In the genomic region with DNA sequence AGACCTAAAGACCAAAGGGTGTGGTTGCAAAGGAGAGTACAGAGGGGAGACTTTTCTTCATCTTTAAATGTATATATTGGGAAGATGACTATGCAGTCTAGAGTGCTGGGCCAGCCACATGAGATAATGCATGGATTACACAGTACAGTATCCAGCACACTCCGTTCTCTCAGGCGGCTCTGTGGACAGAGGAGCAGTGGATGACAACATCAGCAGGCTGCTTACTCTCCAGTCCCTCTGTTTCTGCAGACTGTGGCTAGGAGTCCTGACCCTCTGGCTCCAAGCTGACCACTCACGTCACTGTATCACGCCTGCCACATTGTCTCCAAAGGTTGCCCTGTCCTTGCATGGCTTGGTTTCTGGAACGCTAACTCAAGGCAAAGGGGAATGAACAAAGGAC, we compare ENCODE assay signal across 17 mouse cellular contexts.
DNase-seq lines count a peak whose midpoint lies in the region; ATAC-seq and TF ChIP-seq lines count a peak whose summit lies in the region.
"Had no signal": no experiment of that assay in that cellular context is flagged by ENCODE, and none has a peak within 500 bp of the region (broad histone marks: within the 10 kb centered on the region; RNA-seq: fewer than 3 reads in every experiment).

No protein-coding gene starts in this region.

- no peak; the same call in 1 of the 2 replicates for ATAC-seq in heart, embryonic 12.5 days (ENCODE audit: insufficient number of reproducible peaks, low FRiP score)
- ATAC-seq in lung, embryonic 16.5 days (ENCODE audit: low read depth) = peak; percentile 60; the same call in 1 of the 2 replicates
- no peak for ATAC-seq in embryonic facial prominence, embryonic 15.5 days (ENCODE audit: insufficient number of reproducible peaks, low FRiP score, low TSS enrichment, low read depth)
- peak; percentile 53; the same call in 1 of the 2 replicates for ATAC-seq in stomach, embryonic 16.5 days (ENCODE audit: insufficient read depth, low FRiP score)
- ATAC-seq: activated CD4-positive, CD25-positive, alpha-beta regulatory T cell, adult 4 months; forebrain, embryonic 16.5 days; hindbrain, embryonic 16.5 days; midbrain, embryonic 15.5 days had no signal

- H3K36me3 ChIP-seq in heart, adult 2 months (ENCODE audit: control insufficient read depth, insufficient read depth, low read length) = no peaks in the 10 kb centered on the region
- no peaks in the 10 kb centered on the region for H3K36me3 ChIP-seq in heart, embryonic 12.5 days
- no peaks in the 10 kb centered on the region for H3K36me3 ChIP-seq in lung, embryonic 16.5 days (ENCODE audit: control insufficient read depth, insufficient read depth, low read length)
- H3K36me3 ChIP-seq in embryonic facial prominence, embryonic 15.5 days = no peaks in the 10 kb centered on the region
- H3K36me3 ChIP-seq in stomach, embryonic 16.5 days (ENCODE audit: control insufficient read depth, insufficient read depth, low read length) = no peaks in the 10 kb centered on the region
- H3K36me3 ChIP-seq: midbrain, embryonic 15.5 days had no signal

- no peak for DNase-seq in heart, adult 2 months
- no peak for DNase-seq in lung, postnatal 36 days
- DNase-seq in yolk sac, embryonic 10.5 days (ENCODE audit: low spot score) = no peak
- DNase-seq: cerebellum, postnatal 36 days; gastrocnemius, postnatal 14 days; kidney, postnatal 36 days; layer of hippocampus, postnatal 36 days; lung, postnatal 4 days; right cerebral cortex, postnatal 14 days had no signal

- peaks cover 9% of the 10 kb centered on the region for H3K4me1 ChIP-seq in heart, adult 2 months (ENCODE audit: control insufficient read depth, insufficient read depth, low read length)
- peaks cover 56% of the 10 kb centered on the region for H3K4me1 ChIP-seq in heart, embryonic 12.5 days (replicated peaks)
- H3K4me1 ChIP-seq in lung, embryonic 16.5 days (replicated peaks; ENCODE audit: control insufficient read depth, insufficient read depth, low read length) = peaks cover 8% of the 10 kb centered on the region; the same call in 1 of the 2 replicates
- H3K4me1 ChIP-seq in embryonic facial prominence, embryonic 15.5 days = peaks cover 76% of the 10 kb centered on the region
- 0 out of 2 replicates have a peak, but pooled peaks cover 6% of the 10 kb centered on the region for H3K4me1 ChIP-seq in stomach, embryonic 16.5 days (ENCODE audit: control insufficient read depth, insufficient read depth, low read length)

- no peak overlapping the region for H3K4me2 ChIP-seq in heart, embryonic 12.5 days
- no peak overlapping the region for H3K4me2 ChIP-seq in lung, embryonic 16.5 days (ENCODE audit: low read depth, low read length)
- H3K4me2 ChIP-seq in embryonic facial prominence, embryonic 15.5 days (replicated peaks) = no peak overlapping the region
- H3K4me2 ChIP-seq in stomach, embryonic 16.5 days (ENCODE audit: low read depth, low read length) = no peak overlapping the region
- H3K4me2 ChIP-seq: midbrain, embryonic 15.5 days had no signal

- intact Hi-C loops in heart, adult 2 months (cut with DNase I) = loop anchor here (10.0 kb wide), 1 partner anchor 121 kb away; no protein-coding TSS in a partner anchor

- no peak overlapping the region; the same call in 1 of the 2 replicates for H3K27ac ChIP-seq in heart, adult 2 months
- no peak overlapping the region for H3K27ac ChIP-seq in heart, embryonic 12.5 days (ENCODE audit: poor library complexity, severe bottlenecking)
- no peak overlapping the region for H3K27ac ChIP-seq in lung, embryonic 16.5 days (ENCODE audit: low read length)
- peak overlapping the region; percentile 86 for H3K27ac ChIP-seq in embryonic facial prominence, embryonic 15.5 days (replicated peaks)
- peak overlapping the region; percentile 78; the same call in 1 of the 2 replicates for H3K27ac ChIP-seq in stomach, embryonic 16.5 days (ENCODE audit: low read length)
- H3K27ac ChIP-seq: midbrain, embryonic 15.5 days had no signal

- H3K27me3 ChIP-seq in heart, adult 2 months (ENCODE audit: control insufficient read depth, insufficient read depth, low read length) = no peaks in the 10 kb centered on the region
- H3K27me3 ChIP-seq in heart, embryonic 12.5 days (replicated peaks) = 0 out of 2 replicates have a peak, but pooled peaks cover 3% of the 10 kb centered on the region
- no peaks in the 10 kb centered on the region for H3K27me3 ChIP-seq in lung, embryonic 16.5 days (ENCODE audit: control insufficient read depth, insufficient read depth, low read depth, low read length)
- H3K27me3 ChIP-seq in embryonic facial prominence, embryonic 15.5 days = no peaks in the 10 kb centered on the region
- H3K27me3 ChIP-seq in stomach, embryonic 16.5 days (ENCODE audit: control insufficient read depth, insufficient read depth, low read length) = no peaks in the 10 kb centered on the region
- H3K27me3 ChIP-seq: midbrain, embryonic 15.5 days had no signal

- no peaks in the 10 kb centered on the region for H3K79me2 ChIP-seq in heart, adult 2 months (replicated peaks; ENCODE audit: control insufficient read depth, insufficient read depth, low read length)

- no peak overlapping the region for H3K9ac ChIP-seq in heart, adult 2 months (ENCODE audit: low read depth, low read length)
- no peak overlapping the region for H3K9ac ChIP-seq in heart, embryonic 12.5 days
- no peak overlapping the region for H3K9ac ChIP-seq in lung, embryonic 16.5 days (ENCODE audit: low read length)
- H3K9ac ChIP-seq in embryonic facial prominence, embryonic 15.5 days = no peak overlapping the region
- H3K9ac ChIP-seq in stomach, embryonic 16.5 days (ENCODE audit: low read length) = no peak overlapping the region
- H3K9ac ChIP-seq: midbrain, embryonic 15.5 days had no signal

- 0 out of 2 replicates have a peak, but pooled peaks have one; percentile 29 for TF ChIP-seq EP300 in heart, adult 2 months (IDR thresholded peaks at IDR 0.05; ENCODE audit: insufficient read depth, low read depth, low read length)

- TF ChIP-seq CTCF in heart, adult 2 months (IDR thresholded peaks at IDR 0.05) = no peak

- no peaks in the 10 kb centered on the region for H3K9me3 ChIP-seq in heart, embryonic 12.5 days (replicated peaks)
- no peaks in the 10 kb centered on the region for H3K9me3 ChIP-seq in lung, embryonic 16.5 days (ENCODE audit: control insufficient read depth, low read length)
- H3K9me3 ChIP-seq in embryonic facial prominence, embryonic 15.5 days (replicated peaks) = no peaks in the 10 kb centered on the region
- H3K9me3 ChIP-seq in stomach, embryonic 16.5 days (replicated peaks; ENCODE audit: control insufficient read depth, low read length) = no peaks in the 10 kb centered on the region
- H3K9me3 ChIP-seq: midbrain, embryonic 15.5 days had no signal

- no peak for TF ChIP-seq POLR2A in heart, adult 2 months (IDR thresholded peaks at IDR 0.05; ENCODE audit: insufficient read depth, low read depth, low read length)

- 55% methylated on average over 5 of the region's 5 CpGs for whole genome bisulfite sequencing in heart, adult 2 months
- 59% methylated on average over 5 of the region's 5 CpGs for WGBS in heart, embryonic 12.5 days
- WGBS in lung, embryonic 16.5 days = 74% methylated on average over 5 of the region's 5 CpGs
- WGBS in embryonic facial prominence, embryonic 15.5 days = 86% methylated on average over 5 of the region's 5 CpGs
- 79% methylated on average over 5 of the region's 5 CpGs for WGBS in stomach, embryonic 16.5 days

- no peak overlapping the region for H3K4me3 ChIP-seq in heart, adult 2 months
- no peak overlapping the region for H3K4me3 ChIP-seq in heart, embryonic 12.5 days
- no peak overlapping the region for H3K4me3 ChIP-seq in lung, embryonic 16.5 days (ENCODE audit: low read length)
- H3K4me3 ChIP-seq in embryonic facial prominence, embryonic 15.5 days (replicated peaks) = no peak overlapping the region
- no peak overlapping the region for H3K4me3 ChIP-seq in stomach, embryonic 16.5 days (replicated peaks; ENCODE audit: low read length)
- H3K4me3 ChIP-seq: midbrain, embryonic 15.5 days had no signal

Comparison
In these comparisons a context has a peak if more than half of its experiments do, and no peak if none do; other contexts are left out.
1. H3K27ac ChIP-seq: peak in embryonic facial prominence, embryonic 15.5 days (single experiment) and stomach, embryonic 16.5 days (single experiment); none in heart, adult 2 months (single experiment), heart, embryonic 12.5 days (single experiment) and lung, embryonic 16.5 days (single experiment).
2. ATAC-seq: peak in lung, embryonic 16.5 days (single experiment) and stomach, embryonic 16.5 days (single experiment); none in heart, embryonic 12.5 days (single experiment) and embryonic facial prominence, embryonic 15.5 days (single experiment).